Mouse (Mus musculus): ENCODE results near the gene Ackr3. TPM values are rescaled to one million over a fixed set of nuclear protein-coding genes. Genes with fewer than 3 reads are reported as not detected.

Gene Ackr3
- polyA plus RNA-seq, 1 experiment from 2014 or later = 48.5 TPM

DNA sequence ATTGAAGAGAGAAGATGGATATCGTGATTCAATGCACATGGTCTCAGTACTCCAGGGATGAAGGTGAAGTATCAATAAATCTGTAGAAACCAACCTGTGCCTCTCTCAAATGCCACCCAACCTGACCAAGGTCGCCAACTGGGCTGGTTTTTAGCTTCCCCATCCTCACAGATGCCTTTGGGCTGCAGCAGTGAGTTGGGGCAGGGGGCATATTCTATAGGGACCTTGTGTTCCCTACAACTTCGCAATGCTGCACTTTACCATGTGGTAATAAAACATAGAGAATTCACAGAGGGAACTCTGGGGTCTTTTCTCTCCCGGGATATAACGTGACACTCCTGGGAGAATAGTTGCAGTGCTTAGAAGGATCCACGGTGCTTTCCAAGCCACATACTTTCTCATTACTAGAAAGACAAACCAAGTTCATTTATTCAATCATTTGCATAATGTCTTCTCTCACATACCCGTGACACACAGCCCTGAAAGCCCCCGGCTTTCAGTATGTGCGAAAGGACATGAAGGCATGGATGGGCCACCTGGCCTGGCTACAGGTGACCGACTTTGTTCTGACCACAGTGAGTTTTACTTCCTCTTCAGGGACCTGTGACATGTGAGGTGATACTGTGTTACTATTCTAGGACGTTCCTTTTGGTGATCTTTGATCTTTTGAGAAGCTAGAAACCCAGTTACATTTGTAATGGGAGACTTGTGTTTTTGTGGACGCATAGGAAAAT is 22.6 kb upstream of the Ackr3 start:
- Histone ChIP-seq H3K4me1 (peaks cover 22% of the 10 kb centered on the region), H3K9me3 (no peaks in the 10 kb centered on the region), H3K4me3 (no peak overlapping the region), H3K4me2 (no peak overlapping the region), H3K27ac (no peak overlapping the region), H3K9ac (no peak overlapping the region), H3K27me3 (no peaks in the 10 kb centered on the region), H3K36me3 (no peaks in the 10 kb centered on the region)
- no peak for ATAC-seq (ENCODE audit: insufficient number of reproducible peaks, insufficient read depth, low FRiP score, low TSS enrichment, low read depth)
- 80% methylated on average over 12 of the region's 12 CpGs for WGBS

DNA sequence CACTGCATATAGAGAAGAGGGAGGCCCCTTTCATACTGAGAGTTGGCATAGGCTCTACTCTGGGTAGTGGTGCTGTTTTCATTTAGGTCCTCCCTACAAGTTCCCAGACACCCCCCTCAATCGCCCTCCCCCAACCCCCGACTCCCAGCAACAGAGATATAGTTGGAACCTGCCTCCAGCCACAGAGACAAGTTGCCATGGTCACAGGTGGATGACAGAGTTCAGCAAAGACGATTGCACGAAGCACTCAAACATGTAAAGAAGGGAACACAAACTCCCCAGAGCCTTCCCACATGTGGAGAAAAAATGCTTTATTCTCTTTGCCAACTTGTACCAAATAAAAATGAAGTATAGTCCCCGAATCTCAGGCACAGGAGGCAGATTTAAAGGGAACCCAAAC is 21.3 kb upstream of the Ackr3 start:
- Histone ChIP-seq H3K4me3 (no peak overlapping the region), H3K27ac (no peak overlapping the region), H3K9ac (no peak overlapping the region), H3K36me3 (no peaks in the 10 kb centered on the region), H3K4me2 (no peak overlapping the region), H3K9me3 (peaks cover 6% of the 10 kb centered on the region; the same call in 1 of the 2 replicates), H3K4me1 (peaks cover 11% of the 10 kb centered on the region; the same call in 1 of the 2 replicates), H3K27me3 (no peaks in the 10 kb centered on the region)
- 47% methylated on average over 5 of the region's 5 CpGs for WGBS
- no peak for ATAC-seq (ENCODE audit: insufficient number of reproducible peaks, insufficient read depth, low FRiP score, low TSS enrichment, low read depth)

DNA sequence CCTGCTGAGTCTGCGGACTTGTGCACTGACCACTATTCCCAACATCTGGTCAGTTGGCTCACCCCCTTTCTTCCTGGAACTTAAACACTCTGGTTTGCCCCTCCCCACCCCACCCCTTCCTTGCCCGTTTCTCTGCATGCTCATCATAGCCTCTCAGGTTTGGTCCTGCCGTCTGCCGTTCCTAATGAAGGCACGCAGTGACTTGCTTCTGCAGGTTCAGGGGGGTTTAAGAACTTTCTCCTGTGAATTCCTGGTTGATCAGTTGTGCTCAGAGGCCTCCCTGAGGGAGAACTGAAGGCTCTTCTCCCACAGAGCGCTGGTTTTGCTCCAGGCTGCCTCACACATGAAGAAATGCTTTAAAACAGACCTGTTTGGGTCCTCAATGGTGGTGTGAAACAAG is 20.2 kb upstream of the Ackr3 start:
- no peaks in the 10 kb centered on the region for H3K27me3 ChIP-seq
- no peak for ATAC-seq (ENCODE audit: insufficient number of reproducible peaks, insufficient read depth, low FRiP score, low TSS enrichment, low read depth)
- no peaks in the 10 kb centered on the region for H3K36me3 ChIP-seq
- H3K9me3 ChIP-seq = peaks cover 6% of the 10 kb centered on the region; the same call in 1 of the 2 replicates
- no peak overlapping the region for H3K4me3 ChIP-seq
- peaks cover 11% of the 10 kb centered on the region; the same call in 1 of the 2 replicates for H3K4me1 ChIP-seq
- H3K9ac ChIP-seq = no peak overlapping the region
- 0 out of 2 replicates have a peak overlapping the region, but pooled peaks have one; percentile 17 for H3K27ac ChIP-seq
- WGBS = 43% methylated on average over 6 of the region's 6 CpGs
- H3K4me2 ChIP-seq = no peak overlapping the region

DNA sequence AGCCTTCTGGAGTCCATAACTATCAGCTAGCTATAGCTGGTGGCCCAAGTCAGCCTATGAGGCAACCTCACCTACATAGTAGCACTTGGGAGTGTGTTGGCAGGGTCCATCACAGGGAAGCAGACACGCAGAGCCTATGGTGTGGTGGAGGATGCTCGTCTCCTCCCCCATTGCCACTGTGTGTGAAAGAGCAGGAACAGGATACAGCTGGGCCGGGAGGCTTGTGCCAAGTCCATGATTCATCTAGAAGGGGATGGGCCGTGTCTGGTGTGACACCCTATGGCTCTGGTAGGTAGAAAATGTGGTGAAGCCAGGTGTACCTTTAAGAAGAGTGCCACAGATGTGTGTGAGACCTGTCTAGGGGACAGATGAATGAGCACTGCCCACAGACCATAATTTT is 17.6 kb upstream of the Ackr3 start:
- peaks cover 6% of the 10 kb centered on the region; the same call in 1 of the 2 replicates for H3K9me3 ChIP-seq
- 83% methylated on average over 4 of the region's 4 CpGs for WGBS
- no peak overlapping the region for H3K27ac ChIP-seq
- no peaks in the 10 kb centered on the region for H3K27me3 ChIP-seq
- H3K4me3 ChIP-seq = no peak overlapping the region
- H3K4me2 ChIP-seq = no peak overlapping the region
- no peaks in the 10 kb centered on the region for H3K36me3 ChIP-seq
- H3K4me1 ChIP-seq = peaks cover 21% of the 10 kb centered on the region
- ATAC-seq (ENCODE audit: insufficient number of reproducible peaks, insufficient read depth, low FRiP score, low TSS enrichment, low read depth) = no peak
- H3K9ac ChIP-seq = no peak overlapping the region

DNA sequence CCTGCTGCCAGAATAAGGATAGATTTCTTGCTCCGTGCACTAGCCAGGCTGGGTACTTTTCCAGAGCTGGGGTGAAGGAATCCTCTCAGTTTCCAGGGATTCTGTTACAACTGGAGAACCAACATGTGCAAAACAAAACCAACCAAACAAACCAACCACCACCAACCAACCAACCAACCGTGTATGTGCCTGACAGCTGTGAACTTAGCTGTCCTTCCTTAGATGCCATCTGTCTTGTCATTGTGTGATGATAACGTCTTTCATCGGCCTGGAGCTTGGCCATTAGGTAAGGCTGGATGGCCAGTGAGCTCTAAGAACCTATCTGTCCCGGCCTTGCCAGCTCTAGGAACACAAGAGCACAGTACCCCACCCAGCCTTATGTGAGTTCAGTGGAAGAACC is 16.9 kb upstream of the Ackr3 start:
- no peaks in the 10 kb centered on the region for H3K36me3 ChIP-seq
- 91% methylated on average over 5 of the region's 5 CpGs for WGBS
- H3K27ac ChIP-seq = no peak overlapping the region
- H3K4me3 ChIP-seq = no peak overlapping the region
- ATAC-seq (ENCODE audit: insufficient number of reproducible peaks, insufficient read depth, low FRiP score, low TSS enrichment, low read depth) = no peak
- no peaks in the 10 kb centered on the region for H3K27me3 ChIP-seq
- H3K9me3 ChIP-seq = peaks cover 6% of the 10 kb centered on the region; the same call in 1 of the 2 replicates
- H3K9ac ChIP-seq = no peak overlapping the region
- no peak overlapping the region for H3K4me2 ChIP-seq
- H3K4me1 ChIP-seq = peaks cover 24% of the 10 kb centered on the region

DNA sequence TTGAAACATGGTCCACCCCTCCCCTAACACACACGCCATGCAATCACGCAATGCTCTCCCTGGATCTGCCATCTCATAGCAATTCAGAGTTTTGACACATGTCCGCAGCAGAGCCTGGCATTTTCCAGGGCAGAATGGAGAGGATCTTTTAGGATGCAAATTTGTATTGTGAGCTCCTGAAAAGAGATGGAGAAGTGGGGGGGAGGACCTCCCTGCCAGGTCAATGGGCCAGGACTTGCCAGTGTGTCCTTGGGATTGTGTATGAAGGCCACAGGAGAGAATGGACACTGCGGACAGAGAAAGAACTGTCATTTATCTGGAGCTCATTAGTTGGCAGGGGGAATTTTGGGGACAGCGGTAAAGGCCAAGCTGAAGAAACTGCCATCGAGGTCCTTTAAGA is 14.7 kb upstream of the Ackr3 start:
- Histone ChIP-seq H3K9me3 (peaks cover 6% of the 10 kb centered on the region; the same call in 1 of the 2 replicates), H3K4me3 (no peak overlapping the region), H3K27ac (no peak overlapping the region), H3K4me1 (peaks cover 14% of the 10 kb centered on the region), H3K9ac (no peak overlapping the region), H3K27me3 (no peaks in the 10 kb centered on the region), H3K4me2 (no peak overlapping the region), H3K36me3 (no peaks in the 10 kb centered on the region)
- no peak for ATAC-seq (ENCODE audit: insufficient number of reproducible peaks, insufficient read depth, low FRiP score, low TSS enrichment, low read depth)
- WGBS = 92% methylated on average over 6 of the region's 6 CpGs

DNA sequence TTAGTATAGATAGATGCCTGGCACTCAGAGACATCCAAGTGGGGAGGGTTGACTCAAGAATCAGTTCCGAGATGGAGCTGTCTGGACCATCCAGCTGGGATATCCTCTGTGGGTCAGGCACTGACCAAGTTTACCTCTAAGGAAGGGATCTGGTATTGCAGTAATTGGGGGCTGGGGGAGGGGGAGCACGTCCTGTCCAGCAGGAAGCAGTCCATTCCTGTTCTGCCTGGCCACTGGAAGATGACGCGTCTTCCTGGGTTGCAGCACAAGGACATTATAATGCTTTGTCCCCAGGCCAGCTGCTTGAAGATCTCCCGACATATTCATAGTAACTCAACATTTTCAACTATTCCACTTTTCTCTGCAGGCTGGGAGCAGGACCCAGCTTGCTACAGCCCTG is 2.5 kb upstream of the Ackr3 start:
- Histone ChIP-seq H3K9ac (no peak overlapping the region), H3K4me1 (peaks cover 30% of the 10 kb centered on the region), H3K4me3 (no peak overlapping the region), H3K36me3 (no peaks in the 10 kb centered on the region), H3K9me3 (no peaks in the 10 kb centered on the region), H3K4me2 (no peak overlapping the region), H3K27ac (no peak overlapping the region), H3K27me3 (peaks cover 11% of the 10 kb centered on the region; the same call in 1 of the 2 replicates)
- no peak for ATAC-seq (ENCODE audit: insufficient number of reproducible peaks, insufficient read depth, low FRiP score, low TSS enrichment, low read depth)
- WGBS = 84% methylated on average over 5 of the region's 5 CpGs

DNA sequence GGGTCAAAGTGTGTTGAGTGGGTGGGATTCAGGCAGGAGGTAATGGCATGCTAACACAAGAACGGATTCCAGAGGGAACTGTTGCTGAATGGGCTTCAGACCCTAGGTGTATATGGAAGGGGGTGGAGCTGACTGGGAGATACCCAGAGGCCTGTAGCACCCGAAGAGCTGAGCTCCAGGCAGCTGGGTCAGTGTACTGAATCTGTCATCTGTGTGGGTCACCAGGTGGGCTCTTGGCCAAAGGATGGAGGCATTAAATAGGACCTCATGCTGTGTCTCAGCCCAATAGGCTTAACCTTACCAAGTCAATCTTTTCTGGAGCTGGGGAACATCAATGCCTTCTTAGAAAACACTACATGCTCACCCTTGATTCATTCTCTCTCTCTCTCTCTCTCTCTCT is 2.1 kb upstream of the Ackr3 start:
- 0 out of 2 replicates have a peak overlapping the region, but pooled peaks have one; percentile 81 for H3K27ac ChIP-seq
- ATAC-seq (ENCODE audit: insufficient number of reproducible peaks, insufficient read depth, low FRiP score, low TSS enrichment, low read depth) = no peak
- peaks cover 34% of the 10 kb centered on the region for H3K4me1 ChIP-seq
- WGBS = 58% methylated on average over 2 of the region's 2 CpGs
- no peaks in the 10 kb centered on the region for H3K36me3 ChIP-seq
- H3K4me2 ChIP-seq = no peak overlapping the region
- H3K9me3 ChIP-seq = no peaks in the 10 kb centered on the region
- no peak overlapping the region for H3K9ac ChIP-seq
- no peak overlapping the region for H3K4me3 ChIP-seq
- peaks cover 11% of the 10 kb centered on the region; the same call in 1 of the 2 replicates for H3K27me3 ChIP-seq

DNA sequence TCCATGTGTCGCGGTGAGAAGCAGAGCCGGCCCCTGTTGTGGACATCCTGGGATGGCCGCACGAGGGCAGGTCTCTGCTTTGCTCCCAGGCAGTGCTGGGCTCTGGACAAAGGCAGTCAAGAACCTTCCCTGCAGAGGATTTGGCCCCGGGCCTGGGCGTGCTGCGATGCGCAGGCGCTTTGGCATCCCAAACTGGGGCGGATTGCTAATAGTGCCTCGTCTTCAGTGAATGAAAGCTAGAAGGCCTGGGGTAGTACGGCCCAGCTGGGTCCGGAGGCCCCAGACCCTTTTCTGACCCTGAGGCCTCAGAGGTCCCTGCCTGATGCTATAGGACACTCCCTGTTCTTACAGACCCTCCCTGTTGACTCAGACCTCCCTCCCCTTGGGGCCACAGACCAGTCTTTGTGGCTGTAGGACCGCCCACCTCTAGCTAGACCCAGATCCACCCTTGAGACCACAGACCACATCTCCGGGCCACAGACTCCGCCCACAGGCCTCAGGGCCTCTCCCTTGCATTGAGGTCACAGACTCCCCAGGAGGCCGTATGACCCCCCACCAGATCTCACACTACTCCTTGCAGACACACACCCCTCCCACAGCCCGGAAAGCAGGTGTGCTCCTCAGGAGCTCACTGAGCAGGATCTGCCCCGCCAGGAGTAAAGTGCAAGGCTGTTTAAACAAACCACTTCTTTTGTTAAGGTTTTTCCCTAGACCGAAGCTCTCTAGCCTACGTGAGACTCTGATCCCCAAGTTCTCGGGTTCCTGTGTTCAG is 1.4 kb upstream of the Ackr3 start:
- H3K9me3 ChIP-seq = no peaks in the 10 kb centered on the region
- H3K36me3 ChIP-seq = no peaks in the 10 kb centered on the region
- H3K4me1 ChIP-seq = peaks cover 41% of the 10 kb centered on the region
- WGBS = 9% methylated on average over 23 of the region's 23 CpGs
- H3K4me3 ChIP-seq = peak overlapping the region; percentile 76; the same call in 1 of the 2 replicates
- H3K27me3 ChIP-seq = peaks cover 11% of the 10 kb centered on the region; the same call in 1 of the 2 replicates
- H3K9ac ChIP-seq = peak overlapping the region; percentile 60
- 0 out of 2 replicates have a peak, but pooled peaks have one; percentile 29 for ATAC-seq (ENCODE audit: insufficient number of reproducible peaks, insufficient read depth, low FRiP score, low TSS enrichment, low read depth)
- peak overlapping the region; percentile 81 for H3K27ac ChIP-seq
- H3K4me2 ChIP-seq = peak overlapping the region; percentile 77

DNA sequence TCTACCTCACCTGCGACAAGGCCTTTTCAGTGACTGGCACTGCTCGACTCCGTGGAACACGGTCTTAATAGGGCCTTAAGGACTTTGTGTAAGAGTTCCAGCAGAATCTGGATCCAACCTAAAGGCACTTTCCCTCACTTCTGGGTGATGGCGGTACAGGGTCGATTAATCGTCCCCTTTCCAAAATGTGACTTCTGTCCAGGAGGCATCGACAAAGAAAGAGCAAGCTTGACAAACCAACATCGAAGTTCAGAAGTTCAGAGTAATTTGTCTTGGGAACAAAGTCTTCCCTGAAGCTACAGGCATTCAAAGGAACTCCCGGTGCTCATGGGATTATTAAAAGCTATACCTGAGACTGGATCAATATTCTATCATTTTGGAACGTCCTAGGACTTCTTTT is 439 bp upstream of the Ackr3 start:
- no peak for ATAC-seq (ENCODE audit: insufficient number of reproducible peaks, insufficient read depth, low FRiP score, low TSS enrichment, low read depth)
- WGBS = 7% methylated on average over 11 of the region's 11 CpGs
- Histone ChIP-seq H3K36me3 (no peaks in the 10 kb centered on the region), H3K4me1 (peaks cover 51% of the 10 kb centered on the region), H3K9ac (peak overlapping the region; percentile 60; the same call in 1 of the 2 replicates), H3K9me3 (no peaks in the 10 kb centered on the region), H3K27ac (peak overlapping the region; percentile 81), H3K4me2 (peak overlapping the region; percentile 77), H3K4me3 (peak overlapping the region; percentile 76), H3K27me3 (peaks cover 11% of the 10 kb centered on the region; the same call in 1 of the 2 replicates)

DNA sequence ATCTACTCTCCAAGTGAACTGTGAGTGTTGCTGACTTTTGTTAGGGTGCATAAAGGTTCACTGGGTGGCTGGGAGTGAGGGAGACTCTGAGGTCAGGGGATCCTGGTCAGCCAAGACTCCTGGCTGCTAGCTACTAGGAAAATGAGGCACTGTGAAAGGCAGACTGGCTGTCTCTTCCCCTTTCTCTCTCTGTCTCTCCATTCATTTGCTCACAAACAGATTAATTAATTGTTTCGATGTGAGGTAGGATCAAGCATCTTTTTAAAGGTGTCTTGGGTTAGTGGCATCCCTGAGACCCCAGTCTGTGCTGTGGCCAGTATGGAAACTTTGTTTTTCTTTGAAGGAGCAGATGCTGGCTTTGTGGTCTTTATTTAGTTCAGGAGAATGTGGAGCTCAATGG is 1.0 kb downstream of the Ackr3 start:
- Histone ChIP-seq H3K4me3 (peak overlapping the region; percentile 76), H3K9me3 (no peaks in the 10 kb centered on the region), H3K4me1 (peaks cover 66% of the 10 kb centered on the region), H3K9ac (peak overlapping the region; percentile 87), H3K36me3 (peaks cover 5% of the 10 kb centered on the region; the same call in 1 of the 2 replicates), H3K4me2 (peak overlapping the region; percentile 77), H3K27ac (peak overlapping the region; percentile 81), H3K27me3 (peaks cover 11% of the 10 kb centered on the region; the same call in 1 of the 2 replicates)
- 15% methylated on average over 1 of the region's 1 CpGs for WGBS
- no peak for ATAC-seq (ENCODE audit: insufficient number of reproducible peaks, insufficient read depth, low FRiP score, low TSS enrichment, low read depth)

Data from embryonic facial prominence, embryonic 13.5 days (tissue).